Mouse (Mus musculus): ENCODE results near the gene Ptch2. TPM values are rescaled to one million over a fixed set of nuclear protein-coding genes. Genes with fewer than 3 reads are reported as not detected.

Ptch2 gene
- polyA plus RNA-seq, 1 experiment from 2014 or later = 3.5 TPM

- 68% methylated on average over 6 of the region's 6 CpGs for WGBS
- Histone ChIP-seq H3K27ac (no peak overlapping the region), H3K27me3 (ENCODE audit: insufficient read depth, poor library complexity, severe bottlenecking) (no peaks in the 10 kb centered on the region), H3K9me3 (no peaks in the 10 kb centered on the region), H3K4me3 (no peak overlapping the region), H3K4me1 (peaks cover 22% of the 10 kb centered on the region; the same call in 1 of the 2 replicates), H3K36me3 (peaks cover 64% of the 10 kb centered on the region)
- DNase-seq (ENCODE audit: low spot score) = no peak
Observed at GRCm38 (mm10) chr4:117149291-117150211, 53.7 kb downstream of the Ptch2 start.

GRCm38 (mm10) chr4:117150212-117150733, 54.4 kb downstream of the Ptch2 start:
- 83% methylated on average over 6 of the region's 6 CpGs for WGBS
- Histone ChIP-seq H3K27ac (no peak overlapping the region), H3K9me3 (no peaks in the 10 kb centered on the region), H3K36me3 (peaks cover 71% of the 10 kb centered on the region), H3K27me3 (ENCODE audit: insufficient read depth, poor library complexity, severe bottlenecking) (no peaks in the 10 kb centered on the region), H3K4me1 (peaks cover 25% of the 10 kb centered on the region; the same call in 1 of the 2 replicates), H3K4me3 (no peak overlapping the region)
- DNase-seq (ENCODE audit: low spot score) = peak; percentile 72

GRCm38 (mm10) chr4:117151416-117151815, 55.5 kb downstream of the Ptch2 start:
- Histone ChIP-seq H3K4me1 (peaks cover 25% of the 10 kb centered on the region; the same call in 1 of the 2 replicates), H3K9me3 (no peaks in the 10 kb centered on the region), H3K27me3 (ENCODE audit: insufficient read depth, poor library complexity, severe bottlenecking) (no peaks in the 10 kb centered on the region), H3K4me3 (no peak overlapping the region), H3K27ac (no peak overlapping the region), H3K36me3 (peaks cover 71% of the 10 kb centered on the region)
- WGBS = 76% methylated on average over 1 of the region's 1 CpGs
- DNase-seq (ENCODE audit: low spot score) = peak; percentile 73

- Histone ChIP-seq H3K27me3 (ENCODE audit: insufficient read depth, poor library complexity, severe bottlenecking) (no peaks in the 10 kb centered on the region), H3K27ac (no peak overlapping the region), H3K9me3 (no peaks in the 10 kb centered on the region), H3K4me1 (peaks cover 25% of the 10 kb centered on the region; the same call in 1 of the 2 replicates), H3K36me3 (peaks cover 71% of the 10 kb centered on the region), H3K4me3 (no peak overlapping the region)
- WGBS = 78% methylated on average over 5 of the region's 5 CpGs
- peak; percentile 73 for DNase-seq (ENCODE audit: low spot score)
Observed at GRCm38 (mm10) chr4:117152714-117153113, 56.8 kb downstream of the Ptch2 start.

GRCm38 (mm10) chr4:117155020-117155791, 59.3 kb downstream of the Ptch2 start:
- Histone ChIP-seq H3K27ac (peak overlapping the region; percentile 99), H3K9me3 (no peaks in the 10 kb centered on the region), H3K4me1 (peaks cover 25% of the 10 kb centered on the region; the same call in 1 of the 2 replicates), H3K36me3 (peaks cover 66% of the 10 kb centered on the region), H3K27me3 (ENCODE audit: insufficient read depth, poor library complexity, severe bottlenecking) (no peaks in the 10 kb centered on the region), H3K4me3 (peak overlapping the region; percentile 99)
- WGBS = 1% methylated on average over 44 of the region's 44 CpGs
- DNase-seq (ENCODE audit: low spot score) = no peak

GRCm38 (mm10) chr4:117155792-117156355, 60.0 kb downstream of the Ptch2 start, which contains the start of gene Rps8:
TSS of gene Rps8 (minus strand) at chr4:117156243.
- DNase-seq (ENCODE audit: low spot score) = peak; percentile 96
- Histone ChIP-seq H3K36me3 (peaks cover 65% of the 10 kb centered on the region), H3K27me3 (ENCODE audit: insufficient read depth, poor library complexity, severe bottlenecking) (no peaks in the 10 kb centered on the region), H3K27ac (peak within 1 kb of the TSS; percentile 99), H3K4me3 (peak within 1 kb of the TSS; percentile 99), H3K4me1 (peaks cover 25% of the 10 kb centered on the region; the same call in 1 of the 2 replicates), H3K9me3 (no peaks in the 10 kb centered on the region)
- 0% methylated on average over 52 of the region's 52 CpGs for WGBS

GRCm38 (mm10) chr4:117156372-117156771, 60.5 kb downstream of the Ptch2 start:
- peak overlapping the region; percentile 99 for H3K27ac ChIP-seq
- H3K27me3 ChIP-seq (ENCODE audit: insufficient read depth, poor library complexity, severe bottlenecking) = no peaks in the 10 kb centered on the region
- H3K4me1 ChIP-seq = peaks cover 25% of the 10 kb centered on the region; the same call in 1 of the 2 replicates
- DNase-seq (ENCODE audit: low spot score) = no peak
- WGBS = 32% methylated on average over 6 of the region's 6 CpGs
- peaks cover 65% of the 10 kb centered on the region for H3K36me3 ChIP-seq
- H3K4me3 ChIP-seq = peak overlapping the region; percentile 99
- no peaks in the 10 kb centered on the region for H3K9me3 ChIP-seq

- H3K36me3 ChIP-seq = peaks cover 65% of the 10 kb centered on the region
- 0 out of 2 replicates have a peak, but pooled peaks cover 2% of the 10 kb centered on the region for H3K4me1 ChIP-seq
- H3K9me3 ChIP-seq = no peaks in the 10 kb centered on the region
- WGBS = 89% methylated on average over 10 of the region's 10 CpGs
- H3K27me3 ChIP-seq (ENCODE audit: insufficient read depth, poor library complexity, severe bottlenecking) = no peaks in the 10 kb centered on the region
- H3K27ac ChIP-seq = no peak overlapping the region
- no peak overlapping the region for H3K4me3 ChIP-seq
- DNase-seq (ENCODE audit: low spot score) = no peak
Observed at GRCm38 (mm10) chr4:117159666-117160065, 63.8 kb downstream of the Ptch2 start.

- 83% methylated on average over 4 of the region's 4 CpGs for WGBS
- H3K27ac ChIP-seq = no peak overlapping the region
- no peaks in the 10 kb centered on the region for H3K9me3 ChIP-seq
- H3K36me3 ChIP-seq = peaks cover 74% of the 10 kb centered on the region
- H3K27me3 ChIP-seq (ENCODE audit: insufficient read depth, poor library complexity, severe bottlenecking) = no peaks in the 10 kb centered on the region
- no peaks in the 10 kb centered on the region for H3K4me1 ChIP-seq
- DNase-seq (ENCODE audit: low spot score) = no peak
- no peak overlapping the region for H3K4me3 ChIP-seq
Observed at GRCm38 (mm10) chr4:117161183-117161582, 65.3 kb downstream of the Ptch2 start.

Small RNA genes lying within 50 kb of the gene (microRNA-seq; reads per million reads assigned to microRNA genes)
- gene Gm22398 = not detected

Other genes starting within 250 kb of the Ptch2 start
- 0.57 and 1.1 TPM in 2 replicates for gene Zswim5, start 218.7 kb upstream of the Ptch2 start, polyA plus RNA-seq (2016; fragmentation: Nextera tagmentation; extraction: Ambion mirVana)
- gene Urod, start 101.7 kb upstream of the Ptch2 start, polyA plus RNA-seq (2016; fragmentation: Nextera tagmentation; extraction: Ambion mirVana) = 128 and 133 TPM in 2 replicates
- 6.6 and 8.3 TPM in 2 replicates for gene Hectd3, start 100.8 kb upstream of the Ptch2 start, polyA plus RNA-seq (2016; fragmentation: Nextera tagmentation; extraction: Ambion mirVana)
- gene Eif2b3, start 76.7 kb upstream of the Ptch2 start, polyA plus RNA-seq (2016; fragmentation: Nextera tagmentation; extraction: Ambion mirVana) = 40.6 and 54.8 TPM in 2 replicates
- gene Btbd19, start 29.6 kb downstream of the Ptch2 start, polyA plus RNA-seq (2016; fragmentation: Nextera tagmentation; extraction: Ambion mirVana) = 2.5 and 4.9 TPM in 2 replicates
- gene Tctex1d4, start 30.7 kb downstream of the Ptch2 start, polyA plus RNA-seq (2016; fragmentation: Nextera tagmentation; extraction: Ambion mirVana) = not detected in 2 replicates
- gene Plk3, start 37.9 kb downstream of the Ptch2 start, polyA plus RNA-seq (2016; fragmentation: Nextera tagmentation; extraction: Ambion mirVana) = 1.5 and 2.4 TPM in 2 replicates
- 638 and 783 TPM in 2 replicates for gene Rps8, start 60.2 kb downstream of the Ptch2 start, polyA plus RNA-seq (2016; fragmentation: Nextera tagmentation; extraction: Ambion mirVana)
- 55.1 and 68.7 TPM in 2 replicates for gene Kif2c, start 86.6 kb downstream of the Ptch2 start, polyA plus RNA-seq (2016; fragmentation: Nextera tagmentation; extraction: Ambion mirVana)
- 11.0 and 14.4 TPM in 2 replicates for gene Tmem53, start 155.9 kb downstream of the Ptch2 start, polyA plus RNA-seq (2016; fragmentation: Nextera tagmentation; extraction: Ambion mirVana)
- gene Armh1, start 156.1 kb downstream of the Ptch2 start, polyA plus RNA-seq (2016; fragmentation: Nextera tagmentation; extraction: Ambion mirVana) = 0.20 and 0.46 TPM in 2 replicates

Data from heart, embryonic 10.5 days (tissue).